Mouse (Mus musculus) ovary, postnatal 10 days (tissue): ENCODE data around the gene Hoxa5.

Experiments used
- DNase-seq: peaks from one replicate; pipeline ENCODE4 v3.0.0; 2022; ENCODE audit warnings: low spot score

The Hoxa5 gene

GRCm38 (mm10) chr6:52177061-52177735, 27.2 kb downstream of the Hoxa5 start, which contains the start of gene 5730596B20Rik:
Gene 5730596B20Rik, plus strand, starts transcription at chr6:52177498.
- DNase-seq: no peak

- no peak for DNase-seq
Observed at GRCm38 (mm10) chr6:52176391-52176790, 28.0 kb downstream of the Hoxa5 start.

GRCm38 (mm10) chr6:52175864-52176263, 28.5 kb downstream of the Hoxa5 start:
- DNase-seq: no peak

GRCm38 (mm10) chr6:52174968-52175751, 29.2 kb downstream of the Hoxa5 start:
- DNase-seq: no peak

- DNase-seq: no peak
Observed at GRCm38 (mm10) chr6:52173648-52174047, 30.7 kb downstream of the Hoxa5 start.

GRCm38 (mm10) chr6:52172501-52172900, 31.9 kb downstream of the Hoxa5 start:
- no peak for DNase-seq

- no peak for DNase-seq
Observed at GRCm38 (mm10) chr6:52171938-52172337, 32.4 kb downstream of the Hoxa5 start.

- DNase-seq: no peak
Observed at GRCm38 (mm10) chr6:52171331-52171730, 33.1 kb downstream of the Hoxa5 start.

- no peak for DNase-seq
Observed at GRCm38 (mm10) chr6:52170898-52171223, 33.5 kb downstream of the Hoxa5 start.

GRCm38 (mm10) chr6:52170166-52170897, 34.1 kb downstream of the Hoxa5 start:
- DNase-seq: no peak

- no peak for DNase-seq
Observed at GRCm38 (mm10) chr6:52169499-52170165, 34.8 kb downstream of the Hoxa5 start.

- DNase-seq: no peak
Observed at GRCm38 (mm10) chr6:52168191-52169055, 36.0 kb downstream of the Hoxa5 start.

GRCm38 (mm10) chr6:52167736-52168161, 36.6 kb downstream of the Hoxa5 start:
- DNase-seq: no peak

- no peak for DNase-seq
Observed at GRCm38 (mm10) chr6:52167176-52167575, 37.2 kb downstream of the Hoxa5 start.

GRCm38 (mm10) chr6:52166431-52167077, 37.8 kb downstream of the Hoxa5 start:
- no peak for DNase-seq

- DNase-seq: no peak
Observed at GRCm38 (mm10) chr6:52165441-52166370, 38.7 kb downstream of the Hoxa5 start.

- DNase-seq: no peak
Observed at GRCm38 (mm10) chr6:52164626-52165440, 39.6 kb downstream of the Hoxa5 start, which contains the start of gene Hoxa2. Gene Hoxa2, minus strand, starts transcription at chr6:52164831.

- no peak for DNase-seq
Observed at GRCm38 (mm10) chr6:52164051-52164625, 40.2 kb downstream of the Hoxa5 start.
